Mouse (Mus musculus) hindbrain, embryonic 14.5 days (tissue): ENCODE data around the gene Prr14l. TPM values are rescaled to one million over a fixed set of nuclear protein-coding genes. Genes with fewer than 3 reads are reported as not detected.
"Not testable (repeated sequence)": the region's sequence is repeated elsewhere in the genome, so short reads cannot be mapped to it uniquely, and the experiment has no call there.

ENCODE experiments used
- ATAC-seq: fragments of 200-750 bp; cut with Nextera tagmentation; 2 replicates; pipeline ENCODE4 v1.8.0; 2017; ENCODE audit warnings: moderate number of reproducible peaks, mild to moderate bottlenecking, moderate TSS enrichment, moderate library complexity; ENCODE audit not compliant: low FRiP score
- DNase-seq: peaks from one replicate; pipeline ENCODE4 v3.0.0-alpha.2; 2015; ENCODE audit warnings: low spot score
- H3K27ac ChIP-seq: fragments of 300-500 bp; sonication (generic); 2 replicates; pipeline ENCODE4 v1.5.1; 2014; ENCODE audit warnings: mild to moderate bottlenecking, moderate library complexity
- H3K27me3 ChIP-seq: fragments of 300-500 bp; sonication (generic); 2 replicates; pipeline ENCODE4 v1.6.1; 2014; ENCODE audit warnings: mild to moderate bottlenecking, low read length, mixed read lengths; ENCODE audit not compliant: control insufficient read depth, insufficient read depth
- H3K36me3 ChIP-seq: fragments of 300-500 bp; sonication (generic); replicated peaks from 2 replicates; pipeline ENCODE4 v1.6.1; 2014; ENCODE audit not compliant: control insufficient read depth, insufficient read depth
- H3K4me1 ChIP-seq: fragments of 300-500 bp; sonication (generic); replicated peaks from 2 replicates; pipeline ENCODE4 v1.6.1; 2014; ENCODE audit warnings: antibody characterized with exemption, low read length, mixed read lengths; ENCODE audit not compliant: control insufficient read depth, insufficient read depth
- H3K4me2 ChIP-seq: fragments of 300-500 bp; sonication (generic); replicated peaks from 2 replicates; pipeline ENCODE4 v1.6.1; 2014; ENCODE audit warnings: mild to moderate bottlenecking, moderate library complexity
- H3K4me3 ChIP-seq: fragments of 300-500 bp; sonication (generic); replicated peaks from 2 replicates; pipeline ENCODE4 v1.5.1; 2014; ENCODE audit warnings: mild to moderate bottlenecking, low read length
- H3K9ac ChIP-seq: fragments of 300-500 bp; sonication (generic); 2 replicates; pipeline ENCODE4 v1.6.1; 2014
- H3K9me3 ChIP-seq: fragments of 300-500 bp; sonication (generic); 2 replicates; pipeline ENCODE4 v1.6.1; 2016; ENCODE audit warnings: low read length; ENCODE audit not compliant: control insufficient read depth
- whole genome bisulfite sequencing: fragments of 180-500 bp; shearing (Covaris S2); extraction: QIAGEN DNeasy Blood & Tissue Kit; methylation state at CpG from one replicate; pipeline ENCODE4 v1.1.7; 2014; 5-methylcytosine and 5-hydroxymethylcytosine counted together
- polyA plus RNA-seq: library from polyadenylated mRNA; unstranded; fragments of >200 nt; fragmentation: Nextera tagmentation; extraction: Ambion mirVana; gene quantifications from 2 replicates; pipeline ENCODE4 v1.2.1, GENCODE M21; 2014

Prr14l gene
- polyA plus RNA-seq, 1 experiment from 2014 or later = 14.9 TPM

DNA sequence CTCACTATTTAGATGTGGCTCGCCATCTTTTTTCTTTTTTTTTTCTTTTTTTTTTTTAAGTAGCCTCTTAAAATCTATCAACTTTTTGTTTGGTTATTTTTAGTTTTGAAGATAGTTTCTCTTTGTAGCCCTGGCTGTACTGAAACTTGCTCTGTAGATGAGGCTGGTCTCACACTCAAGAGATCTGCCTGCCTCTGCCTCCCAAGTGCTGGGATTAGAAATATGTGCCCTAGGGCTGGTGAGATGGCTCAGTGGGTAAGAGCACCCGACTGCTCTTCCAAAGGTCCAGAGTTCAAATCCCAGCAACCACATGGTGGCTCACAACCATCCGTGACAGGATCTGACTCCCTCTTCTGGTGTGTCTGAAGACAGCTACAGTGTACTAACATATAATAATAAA lies 1.2 kb upstream of the Prr14l start:
- not testable (repeated sequence) for ATAC-seq, H3K9ac ChIP-seq, H3K27me3 ChIP-seq

DNA sequence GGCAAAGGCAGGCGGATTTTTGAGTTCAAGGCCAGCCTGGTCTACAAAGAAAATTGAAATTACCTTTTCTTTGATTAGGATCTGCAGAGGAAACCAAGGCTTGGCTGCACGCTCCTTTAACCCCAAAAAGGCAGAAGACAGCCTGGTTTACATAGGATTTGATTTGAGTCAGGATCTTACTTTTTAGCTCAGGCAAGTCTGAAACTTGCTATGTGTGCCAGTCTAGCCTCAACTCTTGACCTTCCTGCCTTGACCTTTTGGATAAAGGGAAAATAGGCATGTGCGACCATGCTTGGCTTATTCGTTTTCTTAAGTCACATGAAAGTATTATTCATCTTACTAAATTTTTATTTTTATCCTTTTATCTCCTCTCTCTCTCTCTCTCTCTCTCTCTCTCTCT lies 762 bp upstream of the Prr14l start:
- DNase-seq = no peak
- no peak overlapping the region for H3K4me2 ChIP-seq
- H3K36me3 ChIP-seq = no peaks in the 10 kb centered on the region
- H3K9ac ChIP-seq = no peak overlapping the region
- no peak for ATAC-seq
- no peaks in the 10 kb centered on the region for H3K9me3 ChIP-seq
- WGBS = 92% methylated on average over 4 of the region's 4 CpGs
- H3K27ac ChIP-seq = peak overlapping the region; percentile 63; the same call in 1 of the 2 replicates
- H3K4me1 ChIP-seq = peaks cover 26% of the 10 kb centered on the region
- H3K27me3 ChIP-seq = no peaks in the 10 kb centered on the region
- no peak overlapping the region for H3K4me3 ChIP-seq

More for the DNA sequence above, 1.2 kb upstream of the Prr14l start:
- not testable (repeated sequence) for H3K36me3 ChIP-seq, DNase-seq, H3K9me3 ChIP-seq, H3K27ac ChIP-seq, H3K4me3 ChIP-seq, H3K4me2 ChIP-seq
- 98% methylated on average over 2 of the region's 3 CpGs for WGBS
- H3K4me1 ChIP-seq = peaks cover 26% of the 10 kb centered on the region

DNA sequence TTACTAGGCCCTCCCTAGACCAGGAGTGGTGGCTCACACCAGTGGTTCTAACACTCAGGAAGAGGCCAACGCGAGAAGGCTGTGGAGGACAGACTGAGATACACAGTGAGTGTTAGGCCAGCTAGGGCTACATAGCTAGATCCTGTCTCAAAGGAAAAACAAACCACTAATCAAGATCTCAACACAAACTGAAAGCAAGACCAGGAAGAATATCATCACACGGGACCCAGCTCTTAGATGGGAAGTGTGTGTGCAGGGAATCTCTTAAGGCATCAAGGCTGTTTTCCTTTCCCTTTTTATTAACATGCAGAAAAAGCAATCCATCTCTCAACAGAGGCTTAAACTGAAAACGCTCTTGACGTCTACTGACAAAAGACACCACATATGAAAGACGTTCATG lies 2.0 kb downstream of the Prr14l start:
- H3K4me2 ChIP-seq = peak overlapping the region; percentile 73
- ATAC-seq = no peak
- no peak overlapping the region; the same call in 1 of the 2 replicates for H3K9ac ChIP-seq
- H3K4me3 ChIP-seq = no peak overlapping the region
- H3K27me3 ChIP-seq = no peaks in the 10 kb centered on the region
- H3K36me3 ChIP-seq = peaks cover 2% of the 10 kb centered on the region; the same call in 1 of the 2 replicates
- H3K27ac ChIP-seq = no peak overlapping the region
- 65% methylated on average over 6 of the region's 6 CpGs for WGBS
- no peak for DNase-seq
- no peaks in the 10 kb centered on the region for H3K9me3 ChIP-seq
- peaks cover 26% of the 10 kb centered on the region for H3K4me1 ChIP-seq

DNA sequence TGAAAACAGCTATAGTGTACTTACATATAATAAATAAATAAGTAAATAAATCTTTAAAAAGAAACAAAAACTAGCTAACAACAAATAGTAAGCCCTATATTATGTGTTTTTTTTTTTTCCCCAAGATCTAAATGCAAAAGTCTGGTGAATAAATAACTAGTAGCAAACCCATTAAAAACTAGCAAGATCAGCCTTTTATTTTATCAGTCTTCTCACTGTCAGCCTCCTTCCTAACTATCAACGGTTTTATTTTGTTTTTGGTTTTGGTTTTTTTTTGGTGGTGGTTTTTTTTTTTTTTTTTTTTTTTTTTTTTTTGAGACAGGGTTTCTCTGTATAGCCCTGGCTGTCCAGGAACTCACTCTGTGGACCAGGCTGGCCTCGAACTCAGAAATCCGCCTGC lies 4.5 kb downstream of the Prr14l start:
- 100% methylated on average over 3 of the region's 3 CpGs for WGBS
- peaks cover 16% of the 10 kb centered on the region; the same call in 1 of the 2 replicates for H3K36me3 ChIP-seq
- not testable (repeated sequence) for H3K4me2 ChIP-seq, H3K9me3 ChIP-seq, H3K27ac ChIP-seq, H3K4me3 ChIP-seq, H3K9ac ChIP-seq, ATAC-seq, DNase-seq, H3K27me3 ChIP-seq
- peaks cover 26% of the 10 kb centered on the region for H3K4me1 ChIP-seq

DNA sequence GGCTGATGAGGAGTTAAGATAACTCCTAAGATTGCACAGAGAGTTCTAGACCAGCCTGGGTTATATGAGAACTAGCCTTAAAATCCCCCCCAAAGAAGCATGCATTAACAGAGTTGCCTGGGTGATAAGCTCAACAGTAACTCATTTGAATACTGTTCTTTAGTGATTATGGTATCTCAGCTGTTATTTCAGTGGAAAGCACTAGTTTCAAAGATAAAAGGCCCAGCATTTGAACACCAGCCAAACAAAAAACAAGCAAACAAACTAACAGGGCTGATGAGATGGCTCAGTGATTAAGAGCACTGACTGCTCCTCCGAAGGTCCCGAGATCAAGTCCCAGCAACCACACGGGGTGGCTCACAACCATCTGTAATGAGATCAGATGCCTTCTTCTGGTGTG lies 4.9 kb downstream of the Prr14l start:
- no peak for DNase-seq
- H3K27me3 ChIP-seq = no peaks in the 10 kb centered on the region
- no peaks in the 10 kb centered on the region for H3K9me3 ChIP-seq
- no peak for ATAC-seq
- no peak overlapping the region for H3K9ac ChIP-seq
- no peak overlapping the region for H3K4me3 ChIP-seq
- H3K4me1 ChIP-seq = peaks cover 26% of the 10 kb centered on the region
- no peak overlapping the region for H3K4me2 ChIP-seq
- no peak overlapping the region for H3K27ac ChIP-seq
- peaks cover 20% of the 10 kb centered on the region; the same call in 1 of the 2 replicates for H3K36me3 ChIP-seq
- 98% methylated on average over 3 of the region's 3 CpGs for WGBS

DNA sequence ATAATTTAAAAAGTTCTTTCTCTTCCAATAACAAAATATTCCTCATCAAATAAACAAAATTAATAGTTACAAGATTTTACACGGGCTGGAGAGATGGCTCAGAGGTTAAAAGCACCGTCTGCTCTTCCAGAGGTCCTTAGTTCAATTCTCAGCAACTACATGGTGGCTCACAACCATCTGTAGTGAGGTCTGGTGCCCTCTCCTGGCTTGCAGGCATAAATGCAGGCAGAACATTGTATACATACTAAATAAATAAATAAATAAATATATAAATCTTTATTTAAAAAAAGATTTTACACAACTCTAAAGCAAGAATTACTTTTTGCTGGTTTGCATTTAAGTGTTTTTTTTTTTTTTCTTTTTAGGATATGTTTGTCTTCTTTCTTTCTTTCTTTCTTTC lies 14.0 kb downstream of the Prr14l start:
- no peak overlapping the region for H3K9ac ChIP-seq
- no peak overlapping the region for H3K4me3 ChIP-seq
- peaks cover 90% of the 10 kb centered on the region for H3K36me3 ChIP-seq
- no peaks in the 10 kb centered on the region for H3K9me3 ChIP-seq
- DNase-seq = no peak
- no peaks in the 10 kb centered on the region for H3K4me1 ChIP-seq
- WGBS = 94% methylated on average over 2 of the region's 2 CpGs
- H3K27ac ChIP-seq = no peak overlapping the region
- no peak overlapping the region for H3K4me2 ChIP-seq
- H3K27me3 ChIP-seq = no peaks in the 10 kb centered on the region
- ATAC-seq = no peak

DNA sequence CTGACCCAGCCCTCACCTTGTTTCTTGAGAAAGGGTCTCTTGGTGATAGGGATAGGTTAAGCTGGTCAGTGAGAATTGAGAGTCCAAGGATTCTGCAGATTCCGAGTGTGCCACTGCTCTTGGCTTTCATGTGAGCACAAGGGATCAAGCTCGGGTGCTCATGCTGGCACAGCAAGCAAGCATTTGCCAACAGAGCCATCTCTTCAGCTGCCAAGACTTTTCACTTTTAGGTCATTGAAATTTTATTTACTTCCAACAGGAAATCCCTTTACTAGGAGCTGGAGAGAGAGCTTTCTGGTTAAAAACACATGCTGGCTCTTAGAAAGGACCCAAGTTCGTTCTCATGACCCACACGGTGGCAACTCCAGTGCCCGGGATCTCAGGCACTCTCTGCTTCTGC lies 17.1 kb downstream of the Prr14l start:
- WGBS = 95% methylated on average over 5 of the region's 5 CpGs
- H3K4me1 ChIP-seq = no peaks in the 10 kb centered on the region
- H3K36me3 ChIP-seq = peaks cover 94% of the 10 kb centered on the region
- H3K27me3 ChIP-seq = no peaks in the 10 kb centered on the region
- no peak overlapping the region for H3K27ac ChIP-seq
- ATAC-seq = no peak
- H3K9me3 ChIP-seq = no peaks in the 10 kb centered on the region
- no peak overlapping the region for H3K9ac ChIP-seq
- DNase-seq = no peak
- no peak overlapping the region for H3K4me3 ChIP-seq
- no peak overlapping the region for H3K4me2 ChIP-seq

DNA sequence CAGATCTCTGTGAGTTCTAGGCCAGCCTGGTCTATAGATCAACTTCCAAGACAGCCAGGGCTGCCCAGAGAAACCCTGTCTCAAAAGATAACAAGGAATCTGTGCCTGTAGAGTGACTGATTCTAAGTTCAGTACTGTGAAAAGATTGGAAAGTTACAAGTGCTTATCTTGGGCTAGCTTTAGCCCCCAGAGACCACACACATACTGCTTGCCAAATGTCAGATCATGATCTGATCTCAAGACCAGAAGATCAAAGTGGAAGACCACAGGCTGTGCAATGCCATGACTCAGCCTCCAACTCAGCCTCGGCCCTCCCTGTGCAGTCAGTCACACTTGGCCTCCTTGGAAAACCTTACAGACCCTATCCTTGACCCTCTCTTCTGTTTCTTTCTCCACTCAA lies 19.6 kb downstream of the Prr14l start:
- Histone ChIP-seq H3K27ac (no peak overlapping the region), H3K9me3 (no peaks in the 10 kb centered on the region), H3K4me2 (no peak overlapping the region), H3K27me3 (no peaks in the 10 kb centered on the region), H3K36me3 (peaks cover 96% of the 10 kb centered on the region), H3K4me3 (no peak overlapping the region), H3K4me1 (no peaks in the 10 kb centered on the region), H3K9ac (no peak overlapping the region)
- DNase-seq = no peak
- ATAC-seq = no peak
- 80% methylated on average over 1 of the region's 1 CpGs for WGBS

DNA sequence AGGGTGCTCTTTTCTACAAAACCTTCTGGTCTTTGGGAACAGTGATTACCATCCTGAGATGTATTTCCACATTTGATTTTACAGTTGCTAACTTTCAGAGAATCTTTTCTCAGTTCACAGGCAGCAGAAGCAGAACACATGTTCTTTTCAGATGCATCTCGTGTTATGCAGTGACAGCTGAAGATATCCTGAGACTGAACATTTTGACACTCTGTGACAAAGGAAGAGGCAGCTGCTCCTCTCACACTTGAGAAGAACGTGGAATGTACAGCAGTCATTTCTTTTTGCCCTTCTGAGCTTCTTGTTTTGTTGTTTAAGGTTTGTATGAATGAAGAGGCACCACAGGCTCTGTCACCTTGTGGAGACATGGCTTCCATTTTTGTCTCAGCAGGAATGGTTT lies 24.0 kb downstream of the Prr14l start:
- H3K9ac ChIP-seq = no peak overlapping the region
- 93% methylated on average over 2 of the region's 2 CpGs for WGBS
- H3K27me3 ChIP-seq = no peaks in the 10 kb centered on the region
- no peak overlapping the region for H3K4me2 ChIP-seq
- DNase-seq = no peak
- peaks cover 95% of the 10 kb centered on the region for H3K36me3 ChIP-seq
- H3K4me1 ChIP-seq = no peaks in the 10 kb centered on the region
- no peak overlapping the region for H3K27ac ChIP-seq
- H3K4me3 ChIP-seq = no peak overlapping the region
- ATAC-seq = no peak
- no peaks in the 10 kb centered on the region for H3K9me3 ChIP-seq

DNA sequence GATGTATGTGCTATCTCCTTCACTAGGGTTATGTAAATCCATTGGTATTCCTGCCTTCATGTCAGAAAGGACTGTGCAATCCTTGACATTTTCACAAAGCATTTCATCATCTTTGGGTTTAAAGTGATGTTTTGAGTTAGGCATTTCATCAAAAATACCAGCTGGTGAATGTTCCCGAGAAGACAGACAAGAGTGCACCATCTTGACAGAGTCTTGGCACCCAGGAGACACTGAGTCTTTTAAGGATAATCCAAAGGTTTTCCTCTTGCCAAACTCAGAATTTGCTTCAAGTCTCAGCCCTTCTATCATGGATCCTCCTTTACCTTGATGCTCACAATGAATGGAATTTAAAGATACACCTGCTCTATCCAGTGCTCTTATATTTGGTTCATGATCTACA lies 25.3 kb downstream of the Prr14l start:
- H3K36me3 ChIP-seq = peaks cover 82% of the 10 kb centered on the region

More for the DNA sequence above, 25.3 kb downstream of the Prr14l start:
- H3K27me3 ChIP-seq, DNase-seq, H3K27ac ChIP-seq, H3K4me2 ChIP-seq, H3K9ac ChIP-seq, H3K4me3 ChIP-seq, H3K9me3 ChIP-seq, H3K4me1 ChIP-seq, ATAC-seq: not testable (repeated sequence)
- 92% methylated on average over 1 of the region's 1 CpGs for WGBS
